Mouse (Mus musculus): ENCODE data around the gene Treml2. TPM values are rescaled to one million over a fixed set of nuclear protein-coding genes. Genes with fewer than 3 reads are reported as not detected.
A peak's percentile ranks its signal among the peaks of the same experiment; 100 is the strongest.

Gene Treml2
- 0.08 and 0.17 TPM in 2 replicates for polyA plus RNA-seq (2014; fragmentation: Nextera tagmentation; extraction: Ambion mirVana)

DNA sequence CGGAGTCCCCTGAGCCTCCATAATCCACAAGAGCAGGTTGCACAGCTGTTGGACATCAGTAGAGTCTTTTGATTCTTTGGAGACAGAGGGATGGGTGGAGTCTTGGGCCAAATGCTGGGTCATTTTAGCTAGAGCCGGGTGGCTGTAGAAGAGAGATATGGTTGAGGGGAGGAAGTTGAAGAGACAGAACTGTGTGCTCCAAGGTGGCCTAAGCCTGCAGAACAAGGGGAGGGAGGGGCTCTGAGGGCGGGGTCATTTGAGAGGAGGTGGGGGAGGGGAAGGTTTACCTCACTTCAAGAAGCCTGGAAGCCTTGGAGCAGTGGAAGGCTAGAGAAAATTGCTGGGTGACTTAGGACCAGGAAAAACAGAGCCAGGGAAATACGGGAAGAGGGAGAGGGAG, at the start of gene Treml2:
Gene Treml2 (plus strand): TSS at position 296 of the 400 bp plus-strand sequence.
- H3K9ac ChIP-seq (replicated peaks; ENCODE audit: low read depth, low read length), result no peak within 1 kb of the TSS
- H3K27ac ChIP-seq (ENCODE audit: low read length), result no peak within 1 kb of the TSS
- H3K27me3 ChIP-seq (ENCODE audit: control insufficient read depth, insufficient read depth, low read length), result no peaks in the 10 kb centered on the region
- H3K4me3 ChIP-seq (ENCODE audit: low read depth, low read length), result no peak within 1 kb of the TSS
- no peak within 1 kb of the TSS for H3K4me2 ChIP-seq (replicated peaks; ENCODE audit: low read depth, low read length)
- no peaks in the 10 kb centered on the region for H3K36me3 ChIP-seq (ENCODE audit: control insufficient read depth, insufficient read depth, low read length)
- no peaks in the 10 kb centered on the region for H3K9me3 ChIP-seq (ENCODE audit: control insufficient read depth, low read depth, low read length)
- ATAC-seq (ENCODE audit: insufficient number of reproducible peaks, insufficient read depth, low FRiP score, low read depth), result peak; percentile 30; the same call in 1 of the 2 replicates
- 15% methylated on average over 3 of the region's 4 CpGs for WGBS
- no peaks in the 10 kb centered on the region for H3K4me1 ChIP-seq (ENCODE audit: control insufficient read depth, insufficient read depth, low read length)

DNA sequence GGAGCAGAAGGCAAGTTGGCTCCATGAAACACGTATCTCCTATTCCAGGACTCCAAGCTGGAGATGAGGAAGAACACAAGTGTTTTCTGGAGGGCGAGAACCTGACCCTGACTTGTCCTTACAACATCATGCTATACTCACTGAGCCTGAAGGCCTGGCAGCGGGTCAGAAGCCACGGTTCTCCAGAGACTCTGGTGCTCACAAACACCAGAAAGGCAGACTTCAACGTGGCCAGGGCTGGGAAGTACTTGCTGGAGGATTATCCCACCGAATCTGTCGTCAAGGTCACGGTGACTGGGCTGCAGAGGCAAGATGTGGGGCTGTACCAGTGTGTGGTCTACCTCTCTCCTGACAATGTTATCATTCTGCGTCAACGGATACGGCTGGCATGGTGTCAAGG, 49.8 kb upstream of the Treml2 start:
- Histone ChIP-seq H3K4me3 (ENCODE audit: low read depth, low read length) (no peak overlapping the region), H3K9me3 (ENCODE audit: control insufficient read depth, low read depth, low read length) (no peaks in the 10 kb centered on the region), H3K36me3 (ENCODE audit: control insufficient read depth, insufficient read depth, low read length) (no peaks in the 10 kb centered on the region), H3K4me2 (replicated peaks; ENCODE audit: low read depth, low read length) (no peak overlapping the region), H3K27me3 (ENCODE audit: control insufficient read depth, insufficient read depth, low read length) (no peaks in the 10 kb centered on the region), H3K27ac (ENCODE audit: low read length) (no peak overlapping the region), H3K4me1 (ENCODE audit: control insufficient read depth, insufficient read depth, low read length) (no peaks in the 10 kb centered on the region), H3K9ac (replicated peaks; ENCODE audit: low read depth, low read length) (no peak overlapping the region)
- ATAC-seq (ENCODE audit: insufficient number of reproducible peaks, insufficient read depth, low FRiP score, low read depth), result no peak
- WGBS, result 78% methylated on average over 11 of the region's 11 CpGs

DNA sequence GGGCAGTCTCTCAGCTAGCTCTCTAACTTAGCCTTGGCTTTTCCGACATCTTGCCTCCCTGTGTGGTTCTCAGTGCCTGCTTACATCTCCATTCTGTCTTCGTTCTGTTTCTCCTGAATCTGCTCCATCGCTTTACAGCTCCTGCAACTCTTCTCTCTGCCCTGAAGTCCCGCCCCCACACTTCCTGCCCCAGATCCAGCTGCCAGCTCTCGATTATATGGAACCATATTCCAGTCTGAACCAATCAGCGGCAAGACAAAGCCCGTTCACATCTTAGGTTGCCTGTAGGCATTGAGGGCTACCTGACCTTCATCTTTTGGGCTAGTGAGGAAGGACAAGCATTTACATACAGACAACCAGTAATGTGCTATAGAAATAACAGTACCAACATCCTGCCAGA, 48.7 kb upstream of the Treml2 start:
- Histone ChIP-seq H3K36me3 (ENCODE audit: control insufficient read depth, insufficient read depth, low read length) (no peaks in the 10 kb centered on the region), H3K4me1 (ENCODE audit: control insufficient read depth, insufficient read depth, low read length) (no peaks in the 10 kb centered on the region), H3K27ac (ENCODE audit: low read length) (no peak overlapping the region), H3K9me3 (ENCODE audit: control insufficient read depth, low read depth, low read length) (no peaks in the 10 kb centered on the region), H3K4me3 (ENCODE audit: low read depth, low read length) (no peak overlapping the region), H3K4me2 (replicated peaks; ENCODE audit: low read depth, low read length) (no peak overlapping the region), H3K27me3 (ENCODE audit: control insufficient read depth, insufficient read depth, low read length) (no peaks in the 10 kb centered on the region), H3K9ac (replicated peaks; ENCODE audit: low read depth, low read length) (no peak overlapping the region)
- 86% methylated on average over 7 of the region's 7 CpGs for WGBS
- ATAC-seq (ENCODE audit: insufficient number of reproducible peaks, insufficient read depth, low FRiP score, low read depth), result no peak

DNA sequence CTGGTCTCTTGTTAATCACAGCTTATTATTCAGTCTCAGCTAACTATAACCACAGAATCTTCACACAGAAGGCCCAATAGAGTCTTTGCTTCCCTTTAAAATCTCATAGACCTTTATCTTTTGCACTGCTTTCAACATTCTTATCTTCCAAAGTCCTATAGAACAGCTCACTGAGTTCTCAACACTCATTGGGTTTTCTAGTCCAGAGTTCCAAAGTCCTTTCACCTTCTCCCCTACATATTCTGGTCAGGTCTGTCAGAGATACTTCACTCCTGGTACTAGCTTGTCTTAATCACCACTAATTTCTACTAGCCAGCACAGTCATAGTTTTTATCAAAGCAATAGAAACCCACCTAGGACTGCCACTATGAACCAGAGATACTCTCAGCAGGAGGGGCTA, 42.7 kb upstream of the Treml2 start:
- Histone ChIP-seq H3K4me2 (replicated peaks; ENCODE audit: low read depth, low read length) (no peak overlapping the region), H3K4me1 (ENCODE audit: control insufficient read depth, insufficient read depth, low read length) (no peaks in the 10 kb centered on the region), H3K4me3 (ENCODE audit: low read depth, low read length) (no peak overlapping the region), H3K9me3 (ENCODE audit: control insufficient read depth, low read depth, low read length) (no peaks in the 10 kb centered on the region), H3K9ac (replicated peaks; ENCODE audit: low read depth, low read length) (no peak overlapping the region), H3K36me3 (ENCODE audit: control insufficient read depth, insufficient read depth, low read length) (no peaks in the 10 kb centered on the region), H3K27ac (ENCODE audit: low read length) (no peak overlapping the region), H3K27me3 (ENCODE audit: control insufficient read depth, insufficient read depth, low read length) (no peaks in the 10 kb centered on the region)
- ATAC-seq (ENCODE audit: insufficient number of reproducible peaks, insufficient read depth, low FRiP score, low read depth), result no peak

DNA sequence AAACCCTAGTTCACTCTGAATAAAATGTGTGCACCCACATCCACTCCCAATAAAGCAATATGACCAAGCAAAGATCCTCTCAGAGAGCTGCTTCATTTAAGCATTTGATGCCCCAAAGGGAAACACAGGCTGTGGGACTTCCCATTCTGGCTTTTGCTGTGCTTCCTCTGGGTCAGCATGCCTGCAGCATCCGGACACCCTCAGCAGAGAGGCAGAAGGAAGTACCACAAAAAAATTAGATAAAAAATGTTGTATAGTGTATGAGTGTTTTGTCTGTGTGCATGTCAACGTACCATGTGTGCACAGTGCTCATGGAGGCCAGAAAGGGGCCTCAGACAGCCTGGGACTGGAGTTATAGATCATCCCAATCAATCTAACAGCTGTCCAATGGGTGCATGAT, 37.4 kb upstream of the Treml2 start:
- no peaks in the 10 kb centered on the region for H3K9me3 ChIP-seq (ENCODE audit: control insufficient read depth, low read depth, low read length)
- H3K27me3 ChIP-seq (ENCODE audit: control insufficient read depth, insufficient read depth, low read length), result no peaks in the 10 kb centered on the region
- 72% methylated on average over 2 of the region's 2 CpGs for WGBS
- H3K4me1 ChIP-seq (ENCODE audit: control insufficient read depth, insufficient read depth, low read length), result no peaks in the 10 kb centered on the region
- no peak for ATAC-seq (ENCODE audit: insufficient number of reproducible peaks, insufficient read depth, low FRiP score, low read depth)
- no peak overlapping the region for H3K9ac ChIP-seq (replicated peaks; ENCODE audit: low read depth, low read length)
- H3K4me3 ChIP-seq (ENCODE audit: low read depth, low read length), result no peak overlapping the region
- H3K36me3 ChIP-seq (ENCODE audit: control insufficient read depth, insufficient read depth, low read length), result no peaks in the 10 kb centered on the region
- H3K27ac ChIP-seq (ENCODE audit: low read length), result no peak overlapping the region
- no peak overlapping the region for H3K4me2 ChIP-seq (replicated peaks; ENCODE audit: low read depth, low read length)

DNA sequence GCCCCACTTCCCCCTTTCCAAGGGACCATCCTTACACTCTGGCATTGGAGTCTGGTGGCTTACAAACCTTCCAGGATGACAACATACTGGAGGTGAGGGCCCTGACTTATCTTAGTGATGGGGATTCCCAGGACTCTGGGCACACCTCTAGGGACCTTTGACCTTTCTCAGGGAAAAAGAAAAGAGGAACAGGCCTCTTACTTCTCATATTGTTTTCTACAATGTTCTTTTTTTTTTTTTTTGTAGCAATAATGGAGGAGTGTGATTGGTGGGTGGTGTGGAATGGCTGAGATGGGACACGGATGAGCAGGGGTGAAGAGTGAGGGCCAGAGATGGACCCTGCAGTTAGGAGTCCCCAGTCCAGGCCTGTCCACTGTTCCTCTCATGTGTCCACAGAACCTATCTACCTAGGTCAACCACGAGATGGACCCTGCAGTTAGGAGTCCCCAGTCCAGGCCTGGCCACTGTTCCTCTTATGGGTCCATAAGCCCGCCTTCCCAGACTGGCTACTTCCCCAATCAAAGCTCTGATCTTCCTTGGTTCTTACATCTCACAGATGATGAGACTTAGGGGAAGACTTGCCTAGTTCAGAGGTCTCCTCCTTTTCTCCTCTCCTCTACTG, 35.4 kb upstream of the Treml2 start, which contains the start of gene Treml4:
Gene Treml4 (plus strand): TSS at position 555 of the 622 bp plus-strand sequence.
- H3K36me3 ChIP-seq (ENCODE audit: control insufficient read depth, insufficient read depth, low read length), result no peaks in the 10 kb centered on the region
- no peak within 1 kb of the TSS for H3K9ac ChIP-seq (replicated peaks; ENCODE audit: low read depth, low read length)
- no peak within 1 kb of the TSS for H3K27ac ChIP-seq (ENCODE audit: low read length)
- no peaks in the 10 kb centered on the region for H3K27me3 ChIP-seq (ENCODE audit: control insufficient read depth, insufficient read depth, low read length)
- H3K4me1 ChIP-seq (ENCODE audit: control insufficient read depth, insufficient read depth, low read length), result no peaks in the 10 kb centered on the region
- no peak for ATAC-seq (ENCODE audit: insufficient number of reproducible peaks, insufficient read depth, low FRiP score, low read depth)
- H3K4me2 ChIP-seq (replicated peaks; ENCODE audit: low read depth, low read length), result no peak within 1 kb of the TSS
- WGBS, result 91% methylated on average over 3 of the region's 3 CpGs
- H3K9me3 ChIP-seq (ENCODE audit: control insufficient read depth, low read depth, low read length), result no peaks in the 10 kb centered on the region
- no peak within 1 kb of the TSS for H3K4me3 ChIP-seq (ENCODE audit: low read depth, low read length)

DNA sequence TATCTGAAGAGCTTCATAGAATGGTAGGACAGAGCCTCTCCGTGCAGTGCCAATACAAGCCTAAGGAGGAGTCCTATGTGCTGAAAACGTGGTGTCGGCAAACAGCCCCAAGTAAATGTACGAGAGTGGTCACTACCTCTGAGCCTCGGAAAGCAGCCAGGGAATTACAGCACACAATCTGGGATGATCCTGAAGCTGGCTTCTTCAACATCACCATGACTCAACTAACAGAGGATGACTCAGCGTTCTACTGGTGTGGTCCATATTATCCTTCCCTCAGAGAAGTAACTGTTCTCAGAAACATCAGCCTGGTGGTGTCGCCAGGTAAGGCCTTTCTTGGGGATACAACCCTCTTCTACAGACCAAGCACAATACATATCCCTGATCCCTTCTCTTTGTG, 34.6 kb upstream of the Treml2 start:
- no peaks in the 10 kb centered on the region for H3K4me1 ChIP-seq (ENCODE audit: control insufficient read depth, insufficient read depth, low read length)
- no peak for ATAC-seq (ENCODE audit: insufficient number of reproducible peaks, insufficient read depth, low FRiP score, low read depth)
- 93% methylated on average over 7 of the region's 7 CpGs for WGBS

DNA sequence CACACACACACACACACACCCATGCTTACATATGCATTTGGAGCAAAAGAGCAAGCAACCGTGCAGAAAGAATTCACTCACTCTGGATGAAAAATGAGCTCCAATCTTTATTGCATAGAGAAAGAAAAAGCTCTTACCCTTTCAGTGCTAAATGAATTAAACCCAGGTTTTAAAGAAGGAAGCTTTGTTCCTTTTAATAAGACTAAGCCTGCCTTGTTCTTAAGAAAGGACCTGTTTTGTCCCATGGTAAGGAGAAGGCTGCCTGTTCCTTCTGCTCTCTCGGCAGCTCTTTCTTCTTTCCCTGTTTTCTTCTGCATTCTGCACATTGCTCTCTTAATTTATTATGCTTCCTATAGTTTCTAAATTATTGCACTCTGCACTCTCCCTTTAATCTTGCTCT, 33.2 kb upstream of the Treml2 start:
- no peak for ATAC-seq (ENCODE audit: insufficient number of reproducible peaks, insufficient read depth, low FRiP score, low read depth)
- Histone ChIP-seq H3K9me3 (ENCODE audit: control insufficient read depth, low read depth, low read length) (no peaks in the 10 kb centered on the region), H3K9ac (replicated peaks; ENCODE audit: low read depth, low read length) (no peak overlapping the region), H3K27ac (ENCODE audit: low read length) (no peak overlapping the region), H3K36me3 (ENCODE audit: control insufficient read depth, insufficient read depth, low read length) (no peaks in the 10 kb centered on the region), H3K27me3 (ENCODE audit: control insufficient read depth, insufficient read depth, low read length) (no peaks in the 10 kb centered on the region), H3K4me1 (ENCODE audit: control insufficient read depth, insufficient read depth, low read length) (no peaks in the 10 kb centered on the region), H3K4me2 (replicated peaks; ENCODE audit: low read depth, low read length) (no peak overlapping the region), H3K4me3 (ENCODE audit: low read depth, low read length) (no peak overlapping the region)
- 9% methylated on average over 2 of the region's 2 CpGs for WGBS

More for the DNA sequence above, 34.6 kb upstream of the Treml2 start:
- Histone ChIP-seq H3K4me3 (ENCODE audit: low read depth, low read length) (no peak overlapping the region), H3K27me3 (ENCODE audit: control insufficient read depth, insufficient read depth, low read length) (no peaks in the 10 kb centered on the region), H3K27ac (ENCODE audit: low read length) (no peak overlapping the region), H3K36me3 (ENCODE audit: control insufficient read depth, insufficient read depth, low read length) (no peaks in the 10 kb centered on the region), H3K9me3 (ENCODE audit: control insufficient read depth, low read depth, low read length) (no peaks in the 10 kb centered on the region), H3K9ac (replicated peaks; ENCODE audit: low read depth, low read length) (no peak overlapping the region), H3K4me2 (replicated peaks; ENCODE audit: low read depth, low read length) (no peak overlapping the region)
